Mouse (Mus musculus) G1E-ER4 (cell line): ENCODE measurements around the gene Gpbp1. TPM values are rescaled to one million over a fixed set of nuclear protein-coding genes. Genes with fewer than 3 reads are reported as not detected.

Source experiments
- GATA1 ChIP-seq: IDR thresholded peaks from one replicate; pipeline ENCODE4 v1.8.0; 2012; ENCODE audit warnings: low read length, inconsistent platforms
- polyA plus RNA-seq: library from polyadenylated mRNA; stranded (reverse); fragments of >175 nt; gene quantifications from 2 replicates; pipeline ENCODE4 v1.2.3, GENCODE M21; 2012

Gene Gpbp1
- polyA plus RNA-seq, 1 experiment, result 12.8 TPM

- no peak for TF ChIP-seq GATA1
Observed at GRCm38 (mm10) chr13:111397061-111397460, 92.8 kb downstream of the Gpbp1 start.

- TF ChIP-seq GATA1, result no peak
Observed at GRCm38 (mm10) chr13:111395528-111395927, 94.4 kb downstream of the Gpbp1 start.

DNA sequence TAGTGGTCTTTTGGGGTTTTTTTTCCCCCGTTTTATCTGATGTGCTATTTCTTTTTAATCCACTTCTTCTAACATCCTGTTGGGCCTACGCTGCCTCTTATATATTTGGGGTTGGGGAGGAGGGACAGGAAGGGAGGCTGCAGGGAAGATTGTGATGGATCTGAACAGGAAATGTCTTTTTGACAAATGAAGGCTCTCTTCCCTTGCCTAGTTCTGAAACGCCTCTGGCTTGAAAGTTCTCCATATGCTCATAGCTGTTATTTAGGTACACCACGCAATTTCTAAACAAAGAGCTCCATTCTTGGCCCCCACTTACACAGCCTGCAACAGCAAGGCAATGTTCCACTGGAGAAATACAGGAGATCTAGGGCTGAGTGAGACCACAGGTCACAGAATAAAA, 95.0 kb downstream of the Gpbp1 start:
- no peak for TF ChIP-seq GATA1

- no peak for TF ChIP-seq GATA1
Observed at GRCm38 (mm10) chr13:111394341-111394740, 95.6 kb downstream of the Gpbp1 start.

DNA sequence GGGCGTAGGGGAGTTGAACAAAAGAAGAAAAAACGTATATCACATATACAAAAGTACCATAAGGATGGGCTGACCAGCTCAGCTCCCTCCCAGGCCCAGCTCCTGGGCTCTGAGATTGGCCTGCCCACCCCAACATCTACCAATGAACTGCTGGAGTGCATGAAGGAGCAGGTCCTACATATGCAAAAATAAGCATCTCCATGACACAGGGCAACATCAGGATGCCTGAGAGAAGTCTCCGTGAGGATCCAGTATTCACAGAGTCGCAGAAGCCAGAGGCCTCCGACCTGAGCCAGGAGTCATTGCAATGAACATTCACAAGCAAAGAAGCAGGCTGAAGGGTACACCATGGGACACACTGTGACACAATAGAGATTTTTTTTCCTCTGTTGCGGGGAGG, 96.5 kb downstream of the Gpbp1 start:
- TF ChIP-seq GATA1, result no peak

DNA sequence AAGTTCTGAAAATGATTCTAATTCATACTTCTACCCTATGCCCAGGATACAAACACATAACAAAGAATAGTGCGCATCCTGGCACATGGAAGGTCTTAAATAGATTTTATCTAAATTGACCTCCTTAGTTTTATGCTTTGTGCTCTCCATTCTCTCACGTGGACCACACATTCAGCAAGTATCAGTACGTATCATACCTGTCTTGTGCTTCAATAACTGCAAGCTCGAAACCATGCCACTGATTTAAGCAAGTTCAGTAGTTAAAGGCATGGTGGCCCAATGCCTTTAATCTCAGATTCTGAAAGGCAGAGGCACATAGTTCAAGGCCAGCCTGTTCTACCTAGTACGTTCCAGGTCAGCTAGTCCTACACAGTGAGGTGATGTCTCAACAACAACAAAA, 98.5 kb downstream of the Gpbp1 start:
- TF ChIP-seq GATA1, result no peak

DNA sequence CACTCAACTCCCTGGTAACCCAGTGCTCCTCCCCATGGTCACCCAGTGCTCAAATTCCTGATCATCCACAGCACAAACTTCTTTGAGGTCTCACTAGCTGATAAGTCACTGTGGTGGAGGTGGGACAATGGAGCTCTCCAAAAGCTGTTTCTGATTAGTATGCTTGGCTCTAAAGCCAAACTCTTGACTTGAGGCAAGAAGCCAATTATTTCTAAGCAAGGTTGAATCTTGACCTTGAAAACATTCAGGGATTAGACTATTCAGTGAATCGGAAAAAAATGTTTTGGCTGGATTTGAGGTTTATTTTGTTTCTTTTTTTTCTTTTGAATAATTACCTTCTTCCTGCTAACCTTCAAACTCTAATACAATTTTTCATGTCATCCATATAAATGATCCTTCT, 98.9 kb downstream of the Gpbp1 start:
- TF ChIP-seq GATA1, result no peak

GRCm38 (mm10) chr13:111384011-111384985, 105.6 kb downstream of the Gpbp1 start:
- TF ChIP-seq GATA1, result no peak

Other genes with a start within 250 kb of the Gpbp1 start
- not detected in 2 replicates for gene Actbl2, start 235.1 kb downstream of the Gpbp1 start, polyA plus RNA-seq
- gene Gm49496, start 59.8 kb upstream of the Gpbp1 start, polyA plus RNA-seq, result not detected in 2 replicates
- gene Gm10198, start 102.7 kb upstream of the Gpbp1 start, polyA plus RNA-seq, result not detected in 2 replicates
- gene Mier3, start 190.9 kb upstream of the Gpbp1 start, polyA plus RNA-seq, result 0.99 and 1.2 TPM in 2 replicates